Mouse (Mus musculus): ENCODE measurements around the gene Tnfsf15.

DNA sequence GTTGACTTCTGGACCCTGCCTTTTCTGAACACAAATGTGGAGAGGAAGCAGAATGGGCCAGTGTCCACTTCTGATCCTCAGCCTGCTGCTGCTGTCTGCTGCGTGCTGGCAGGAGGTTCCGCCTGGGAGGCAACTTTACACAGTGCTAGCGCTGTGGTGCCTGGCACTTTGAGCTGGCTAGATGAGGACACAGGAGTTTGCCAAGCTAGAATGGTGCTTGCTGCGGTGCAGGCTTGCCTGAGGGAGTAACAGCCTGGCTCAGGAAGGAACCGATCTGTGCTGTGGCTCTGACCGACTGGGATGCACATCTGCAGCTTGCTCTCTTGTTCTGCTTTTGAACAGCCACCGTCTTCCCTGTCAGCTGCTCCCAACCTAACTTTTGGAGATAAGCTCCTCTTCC lies 5.4 kb downstream of the Tnfsf15 start:
- TF ChIP-seq CTCF (IDR thresholded peaks at IDR 0.05; ENCODE audit: borderline replicate concordance, extremely low read depth, insufficient read depth, insufficient read length), result no peak
- TF ChIP-seq POLR2A (IDR thresholded peaks at IDR 0.05; ENCODE audit: borderline replicate concordance, extremely low read depth, insufficient read depth, insufficient read length, poor library complexity, severe bottlenecking), result no peak

Measured in brain, embryonic 14.5 days (tissue).